Mouse (Mus musculus): ENCODE data around the gene D11Wsu47e.

The D11Wsu47e gene

DNA sequence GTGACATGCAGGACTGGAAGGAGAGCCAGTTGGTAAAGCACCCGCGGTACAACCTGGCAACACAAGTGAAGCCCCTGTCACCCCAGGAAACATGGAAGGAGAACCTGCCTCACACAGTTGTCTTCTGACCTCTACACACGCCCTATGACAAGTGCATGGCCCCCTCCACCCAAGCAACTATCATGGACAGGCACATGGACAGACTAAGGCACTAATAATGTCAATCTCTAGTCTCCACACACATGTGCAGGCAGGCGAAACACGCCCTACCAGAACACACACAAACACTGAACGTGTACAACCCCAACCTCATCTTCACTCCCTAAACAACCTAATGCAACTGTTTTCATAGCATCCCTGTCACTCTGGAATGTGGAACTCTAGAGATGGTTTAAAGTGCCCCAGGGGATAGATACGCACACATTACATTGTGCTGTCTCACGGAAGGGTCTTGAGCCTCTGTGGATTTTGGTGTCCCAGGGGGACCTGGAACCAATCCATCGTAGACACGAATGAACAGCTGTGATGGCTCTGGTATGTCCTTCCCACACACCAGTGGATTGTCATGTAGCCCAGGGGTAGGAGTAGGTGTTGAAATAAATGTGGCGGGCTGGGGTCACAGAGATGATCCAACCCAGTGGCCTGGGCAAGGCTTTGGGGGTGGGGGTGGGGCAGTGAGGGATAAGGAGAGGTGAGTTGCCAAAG is 52.8 kb downstream of the D11Wsu47e start:
- no peak for DNase-seq

DNA sequence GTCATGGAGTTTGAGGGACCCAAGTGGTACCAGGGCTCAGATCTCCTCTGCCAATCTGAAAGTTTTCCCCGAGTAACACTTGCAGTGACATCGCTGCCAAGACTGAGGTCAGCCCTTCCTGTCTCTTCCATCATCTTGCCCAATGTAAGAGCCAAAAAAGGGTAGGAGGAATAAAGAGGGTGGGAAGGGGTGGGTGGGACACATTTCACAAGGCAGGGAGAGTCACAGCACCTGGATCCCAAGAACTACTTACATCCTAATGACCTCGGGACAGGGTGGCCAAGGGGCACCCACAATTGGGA is 53.3 kb downstream of the D11Wsu47e start:
- no peak for DNase-seq

DNA sequence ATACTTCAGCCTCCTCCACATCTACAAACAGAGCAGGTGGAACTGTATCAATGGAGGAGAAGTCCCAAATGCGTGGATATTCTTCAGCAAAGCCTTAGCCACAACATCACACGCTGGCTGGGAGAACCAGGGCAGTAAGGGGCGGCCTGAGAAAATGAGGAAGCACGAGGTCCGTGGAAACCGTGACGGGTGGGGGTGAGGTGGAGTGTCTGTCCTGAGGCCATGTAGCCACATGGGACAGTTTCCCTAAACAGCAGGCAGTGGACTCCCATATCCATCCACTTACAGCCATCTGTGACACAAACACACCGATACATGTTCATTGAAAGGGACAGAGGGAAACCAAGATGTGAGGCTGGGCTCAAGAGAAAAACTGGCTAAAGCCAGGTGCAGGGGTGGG is 53.7 kb downstream of the D11Wsu47e start:
- DNase-seq, result no peak

DNA sequence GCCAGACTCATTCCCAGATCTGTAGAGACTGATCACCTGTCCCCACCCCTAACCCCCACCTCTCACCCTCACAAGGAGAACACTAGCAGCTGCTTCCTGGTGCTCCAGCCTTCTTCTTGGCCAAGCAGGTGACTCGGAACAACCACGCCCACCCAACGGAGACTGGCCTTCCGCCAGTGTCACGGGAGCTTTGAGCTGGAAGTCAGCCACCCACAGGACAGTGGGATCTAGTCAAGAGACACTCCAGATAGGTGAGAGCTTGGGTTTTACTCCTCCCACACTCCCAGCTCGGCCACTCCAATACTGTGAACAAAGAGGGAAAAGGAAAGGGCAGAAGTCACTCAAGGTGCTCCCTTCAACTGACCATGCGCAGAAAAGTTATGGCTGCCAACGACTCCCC is 55.0 kb downstream of the D11Wsu47e start:
- DNase-seq, result no peak

DNA sequence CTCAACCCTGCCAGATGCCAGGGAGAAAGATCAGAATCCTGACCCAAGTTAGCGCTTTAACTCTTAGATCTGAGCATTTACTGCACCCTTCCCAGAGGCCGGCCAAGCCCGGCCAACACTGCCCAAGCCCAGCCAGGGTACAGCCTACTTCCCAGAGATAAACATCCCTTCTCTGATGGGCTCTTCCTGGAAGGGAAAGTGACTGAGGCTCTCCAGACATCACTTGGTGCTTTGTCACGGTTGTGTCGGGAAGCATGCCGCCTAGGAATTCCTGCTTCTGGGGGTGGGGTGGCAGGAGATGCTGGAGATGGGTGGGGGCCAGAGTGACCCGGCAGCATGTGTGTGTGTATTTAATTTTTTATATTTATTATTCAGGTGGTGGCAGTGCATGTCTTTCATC is 55.9 kb downstream of the D11Wsu47e start:
- no peak for DNase-seq

DNA sequence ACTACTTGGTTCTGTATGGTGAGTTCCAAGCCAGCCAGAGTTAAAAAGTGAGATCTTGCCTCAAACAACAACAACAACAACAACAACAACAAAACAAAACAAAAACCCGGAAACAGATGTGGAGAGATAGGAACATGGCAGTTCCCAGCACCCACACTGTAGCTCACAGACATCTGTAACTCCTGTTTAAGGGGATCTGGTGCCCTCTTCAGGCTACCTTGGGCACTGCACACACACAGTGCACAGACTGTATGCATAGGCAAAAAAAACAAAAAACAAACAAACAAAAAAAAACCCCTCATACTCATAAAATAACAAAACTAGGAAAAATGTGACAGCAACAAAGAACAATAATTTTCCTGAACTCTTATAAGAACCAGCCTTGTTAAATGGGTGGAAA is 58.8 kb downstream of the D11Wsu47e start:
- no peak for DNase-seq
